Mouse (Mus musculus) lung, postnatal 10 days (tissue): ENCODE results near the gene Ptpn6.

Experiments
- DNase-seq: peaks from one replicate; pipeline ENCODE4 v3.0.0; 2021

Ptpn6 gene

GRCm38 (mm10) chr6:124755306-124755705 lies 16.8 kb upstream of the Ptpn6 start:
- DNase-seq = no peak

DNA sequence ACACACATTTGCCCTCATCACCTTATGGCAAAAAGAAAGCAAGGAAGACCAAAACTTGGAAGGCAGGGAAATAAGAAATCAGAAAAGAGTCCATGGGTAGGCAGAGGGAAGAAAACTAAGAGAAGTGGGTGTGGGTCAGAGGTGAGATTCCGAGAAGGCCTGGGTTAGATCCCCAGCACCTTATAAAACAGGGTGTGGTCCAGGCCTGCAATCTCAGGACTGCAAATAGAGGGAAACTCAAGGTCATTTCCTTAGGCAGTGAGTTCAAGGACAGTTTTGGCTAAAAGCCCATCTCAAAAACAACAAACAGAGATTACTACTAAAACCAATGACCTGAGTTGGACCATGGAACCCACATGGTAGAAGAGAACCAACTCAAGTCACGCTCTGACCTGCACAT lies 15.3 kb upstream of the Ptpn6 start:
- no peak for DNase-seq

DNA sequence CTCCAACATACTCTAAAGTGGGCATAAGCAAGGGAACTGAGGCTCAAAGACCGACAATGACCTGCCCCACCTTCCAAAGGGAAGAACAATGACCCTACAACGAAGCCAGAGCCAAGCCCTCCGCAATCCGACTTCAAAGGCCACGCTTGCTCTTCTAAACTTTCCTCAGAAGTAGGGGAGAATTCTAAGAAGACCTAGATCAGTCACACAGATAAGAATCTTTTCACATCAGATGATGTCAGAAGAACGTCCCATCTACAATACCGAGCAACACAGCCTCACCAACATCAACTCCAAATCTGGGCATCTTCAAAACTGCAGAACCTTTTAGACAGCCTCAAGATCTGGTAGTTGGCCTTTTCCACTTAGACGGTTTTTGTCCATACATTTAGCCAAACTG lies 11.9 kb upstream of the Ptpn6 start:
- DNase-seq = no peak

- no peak for DNase-seq
Measured at GRCm38 (mm10) chr6:124746654-124747632, 8.4 kb upstream of the Ptpn6 start.

- no peak for DNase-seq
Measured at GRCm38 (mm10) chr6:124746296-124746605, 7.7 kb upstream of the Ptpn6 start.

DNA sequence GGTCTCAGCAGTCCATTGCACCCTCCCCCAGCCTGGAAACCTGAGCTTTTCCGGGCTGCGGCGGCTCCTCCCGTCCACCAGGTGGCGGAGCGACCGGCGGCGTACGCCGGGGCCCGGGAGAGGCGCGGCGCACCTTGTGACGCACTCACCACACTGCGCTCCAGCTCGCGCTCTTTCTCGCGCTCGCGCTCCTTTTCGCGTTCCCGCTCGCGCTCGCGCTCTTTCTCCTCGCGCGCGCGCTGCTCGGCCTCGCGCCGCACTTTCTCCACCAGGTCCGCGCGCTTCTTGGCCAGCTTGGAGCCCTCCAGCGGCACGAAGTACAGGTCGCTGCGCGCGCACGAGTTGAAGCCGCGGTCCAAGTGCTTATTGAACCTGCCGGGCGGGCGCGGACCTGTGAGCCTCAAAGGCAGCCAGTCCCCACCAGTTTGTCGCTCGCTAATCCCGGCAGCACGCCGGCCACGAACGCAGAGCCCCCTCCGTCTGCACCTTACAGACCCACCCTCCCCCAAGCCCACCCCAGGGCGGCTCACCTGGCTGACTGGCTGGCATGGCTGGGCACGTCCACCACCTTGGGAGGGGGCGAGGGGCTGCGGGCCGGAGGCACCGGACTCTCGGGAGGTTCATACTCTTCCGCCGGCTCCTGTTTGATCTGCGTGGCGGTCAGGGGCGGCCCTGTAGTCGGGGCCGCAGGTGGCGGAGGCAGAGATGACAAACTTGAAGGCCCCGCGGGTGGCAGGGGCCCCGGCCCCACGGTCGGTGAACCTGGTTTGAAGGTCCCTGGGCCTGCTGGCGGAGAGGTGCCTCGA lies 7.2 kb upstream of the Ptpn6 start:
- DNase-seq = peak; percentile 94

DNA sequence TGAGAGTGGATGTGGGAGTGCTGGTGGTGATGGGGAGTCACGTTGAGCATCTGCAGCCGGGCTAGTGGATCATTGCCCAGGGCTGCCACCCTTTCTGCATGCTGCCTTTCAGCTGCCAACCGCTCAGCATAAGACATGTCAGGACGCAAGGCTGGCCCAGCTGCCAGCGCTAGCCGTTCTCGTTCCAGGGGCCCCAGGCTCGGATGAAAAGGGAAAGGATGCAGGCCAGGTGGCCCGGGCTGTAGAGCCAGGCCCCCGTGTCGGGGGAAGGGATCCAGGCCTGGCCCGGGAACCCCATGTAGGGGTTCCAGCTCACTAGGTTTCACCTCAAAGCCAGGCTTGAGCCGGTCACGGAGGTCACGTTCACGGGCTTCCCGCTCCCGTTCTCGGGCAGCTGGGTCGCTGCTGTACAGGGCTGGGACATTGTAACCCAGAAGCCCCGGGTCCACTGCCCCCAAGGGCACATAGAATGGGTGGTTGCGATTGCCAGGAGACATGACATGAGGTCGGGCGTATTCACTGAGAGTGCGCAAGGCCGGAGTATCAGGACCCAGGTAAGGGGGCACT lies 6.3 kb upstream of the Ptpn6 start:
- DNase-seq = no peak

GRCm38 (mm10) chr6:124743647-124744046 lies 5.1 kb upstream of the Ptpn6 start:
- DNase-seq = no peak

GRCm38 (mm10) chr6:124742839-124743514 lies 4.5 kb upstream of the Ptpn6 start:
- DNase-seq = no peak

DNA sequence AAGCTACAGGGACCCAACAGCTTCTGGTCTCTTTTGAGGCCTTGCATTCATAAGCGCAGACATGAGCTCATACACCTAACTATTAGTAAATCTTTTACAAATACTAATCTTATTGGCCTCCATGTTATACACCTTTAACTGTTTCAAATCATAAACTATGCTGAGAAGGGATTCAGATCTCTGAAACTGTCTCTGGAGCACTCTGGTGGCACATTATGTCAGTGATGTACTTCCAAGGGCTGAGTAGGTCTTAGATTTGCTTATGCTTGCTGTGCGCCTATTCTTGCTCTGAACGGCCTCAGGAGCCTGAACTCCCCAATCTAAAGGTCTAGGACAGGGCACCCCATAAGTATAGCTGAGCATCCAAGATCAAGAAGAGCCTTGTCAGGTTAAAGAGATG lies 3.3 kb upstream of the Ptpn6 start:
- DNase-seq = no peak

DNA sequence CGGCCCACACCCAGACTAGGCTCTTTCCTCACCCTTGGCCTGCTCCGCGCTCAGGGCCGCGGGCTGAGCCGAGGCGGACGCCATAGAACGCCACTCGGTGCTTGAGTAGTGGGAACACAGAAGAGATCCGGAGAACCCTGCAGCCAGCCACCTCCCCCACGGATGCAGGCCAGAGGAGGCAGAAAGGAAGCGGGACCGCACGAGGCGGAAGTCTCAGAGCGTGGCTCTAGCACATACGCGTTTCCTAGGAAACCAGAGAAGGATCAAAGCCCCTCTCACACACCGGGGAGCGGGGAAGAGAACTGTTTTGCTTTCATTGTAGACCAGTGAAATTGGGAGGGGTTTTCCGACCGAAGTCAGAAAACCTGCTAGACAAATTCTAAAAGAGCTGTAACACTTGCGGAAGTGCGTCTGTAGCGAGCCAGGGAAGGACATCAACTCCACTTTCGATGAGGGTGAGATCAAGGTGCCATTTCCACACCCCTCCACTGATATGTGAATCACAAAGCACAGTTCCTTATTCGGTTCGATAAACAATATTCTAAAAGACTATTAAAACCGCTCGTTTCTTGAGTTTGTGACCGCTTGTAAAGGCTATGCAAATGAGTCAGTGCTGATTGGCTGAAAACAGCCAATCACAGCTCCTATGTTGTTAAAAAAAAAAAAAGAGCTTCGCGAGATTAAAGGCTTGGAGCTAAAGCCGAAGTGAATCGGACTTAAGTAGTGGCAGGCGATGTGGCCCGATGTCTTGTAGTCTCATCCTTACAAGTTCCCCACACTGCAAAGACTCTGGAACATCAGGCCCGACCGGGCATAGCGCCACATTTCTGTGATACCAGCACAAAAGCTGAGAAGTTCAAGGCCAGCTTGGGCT lies 2.6 kb upstream of the Ptpn6 start, which contains the start of gene Grcc10:
Gene Grcc10 (minus strand): TSS at position 487 of the 874 bp plus-strand sequence.
- peak; percentile 93 for DNase-seq

- peak; percentile 74 for DNase-seq
Measured at GRCm38 (mm10) chr6:124740211-124740887, 1.8 kb upstream of the Ptpn6 start.

DNA sequence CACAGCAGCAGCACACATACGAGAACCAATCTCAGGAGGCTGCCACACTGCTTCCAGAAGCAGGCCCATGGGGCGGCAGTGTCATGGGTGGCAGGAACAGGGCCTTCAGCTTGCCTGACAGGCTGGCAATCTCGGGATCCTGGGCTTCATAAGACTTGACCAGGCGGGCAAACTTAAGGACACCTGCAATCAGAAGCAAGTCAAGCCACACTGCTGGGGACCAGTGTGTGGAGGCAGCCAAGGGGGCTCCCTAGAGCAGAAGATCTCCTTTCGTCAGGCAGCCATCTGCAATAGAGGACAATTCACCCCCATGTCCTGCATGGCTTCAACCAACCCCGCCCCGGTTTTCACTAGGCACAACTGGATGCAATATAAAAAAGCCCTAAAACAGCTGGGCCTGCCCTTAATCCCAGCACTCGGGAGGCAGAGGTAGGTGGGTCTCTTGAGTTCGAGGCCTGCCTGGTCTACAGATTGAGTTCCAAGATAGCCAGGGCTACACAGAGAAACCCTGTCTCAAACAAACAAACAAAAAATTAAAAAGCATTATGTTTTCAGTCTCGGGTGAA lies 800 bp upstream of the Ptpn6 start:
- no peak for DNase-seq

DNA sequence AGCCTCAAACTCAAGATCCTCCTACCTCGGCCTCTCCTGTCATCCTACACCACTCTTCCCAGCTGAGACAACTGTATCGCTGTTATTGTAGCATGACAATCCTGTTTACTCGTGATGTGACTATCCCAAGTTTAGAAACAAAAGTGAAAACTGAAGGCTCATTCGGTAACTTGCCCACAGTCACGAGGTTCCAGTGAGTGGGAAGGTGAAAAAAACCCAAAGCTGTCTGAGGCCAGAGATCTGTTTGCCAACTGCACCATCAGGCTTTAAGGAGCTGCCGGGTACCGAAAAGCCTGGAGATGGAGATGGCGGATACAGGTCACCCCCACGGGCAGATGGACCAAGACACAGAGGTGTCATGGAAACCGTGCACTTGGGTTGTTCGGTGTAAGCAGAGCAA lies 1.5 kb downstream of the Ptpn6 start:
- no peak for DNase-seq

DNA sequence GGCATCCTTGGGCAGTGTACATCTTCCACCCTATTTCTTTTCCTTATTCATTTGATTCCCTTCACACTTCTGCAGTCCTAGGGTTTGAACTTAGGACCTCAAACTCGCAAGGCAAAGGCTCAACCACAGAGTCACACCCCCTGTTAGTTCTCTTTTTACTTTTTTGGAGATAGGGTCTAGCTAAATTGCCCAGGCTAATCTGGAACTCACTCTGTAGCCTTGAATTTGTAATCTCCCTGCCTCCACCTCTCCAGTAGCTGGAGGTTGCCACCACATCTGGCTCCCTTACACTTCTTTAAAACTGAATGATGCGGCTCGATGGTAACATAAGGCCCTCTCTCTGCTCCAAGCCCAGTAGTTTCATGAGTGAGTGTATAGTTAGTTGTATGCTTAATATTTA lies 4.1 kb downstream of the Ptpn6 start:
- no peak for DNase-seq

GRCm38 (mm10) chr6:124732476-124733370 lies 5.8 kb downstream of the Ptpn6 start:
- peak; percentile 63 for DNase-seq

GRCm38 (mm10) chr6:124731038-124731437 lies 7.5 kb downstream of the Ptpn6 start:
- DNase-seq = no peak

GRCm38 (mm10) chr6:124729850-124730705 lies 8.4 kb downstream of the Ptpn6 start:
- DNase-seq = no peak

DNA sequence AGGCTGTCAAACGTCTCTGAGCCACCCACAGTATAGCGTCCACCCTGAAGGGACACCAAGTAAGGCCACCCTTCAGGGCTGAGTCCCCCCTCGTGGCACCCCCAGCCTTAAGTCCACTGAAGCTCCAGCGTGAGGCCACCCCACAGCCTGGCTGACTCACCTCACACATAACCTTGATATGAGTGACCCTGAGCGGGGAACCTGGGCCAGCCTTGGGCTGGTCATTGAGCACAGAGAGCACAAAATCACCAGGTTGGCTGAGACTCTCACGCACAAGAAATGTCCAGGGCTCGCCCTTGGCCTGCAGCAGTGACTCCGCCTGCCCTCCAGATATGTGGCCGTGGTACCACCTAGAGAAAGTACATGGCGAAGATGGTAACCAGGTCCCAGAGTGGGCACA lies 9.9 kb downstream of the Ptpn6 start:
- no peak for DNase-seq
